Mouse (Mus musculus) left cerebral cortex, adult 9 months (tissue): ENCODE data around the gene Ppp6r2.

Experiments used
- DNase-seq, 2 experiments: peaks; one replicate each; pipeline ENCODE4 v3.0.0; 2022; ENCODE audit warnings: low spot score in 2 of 2

Gene Ppp6r2

DNA sequence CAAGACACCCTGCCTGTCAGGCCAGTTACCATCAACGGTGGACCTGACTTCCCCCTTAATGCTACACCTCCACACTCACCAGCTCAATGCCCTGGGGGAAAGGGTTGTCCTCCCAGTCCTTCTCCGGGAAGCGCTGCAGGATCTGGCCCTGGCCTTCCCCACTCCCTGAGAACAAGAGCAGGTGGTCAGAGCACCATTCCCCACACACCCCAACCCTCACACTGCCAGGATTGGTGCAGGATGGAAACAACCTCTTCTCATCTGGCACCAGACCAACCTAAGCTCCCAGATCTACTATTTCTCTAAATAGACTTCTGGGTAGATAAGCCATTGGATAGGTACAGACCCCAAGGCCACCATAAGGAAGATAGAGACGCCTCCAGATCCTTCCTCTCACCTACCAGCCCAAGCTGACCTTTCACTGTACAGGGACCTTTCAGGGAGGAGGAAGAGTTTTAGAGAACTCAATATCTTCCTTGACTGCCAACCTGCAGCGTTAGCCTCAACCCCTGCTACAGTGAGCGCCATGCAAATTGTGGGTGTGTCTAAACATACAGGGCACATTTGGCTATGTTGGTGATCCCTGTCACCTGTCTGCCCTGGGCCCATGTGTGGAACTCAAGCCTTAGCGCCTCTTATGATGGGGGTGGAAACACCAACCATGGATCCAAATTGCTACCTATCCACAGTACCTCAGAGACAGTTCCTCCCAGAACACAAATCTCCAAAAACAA is 97.2 kb downstream of the Ppp6r2 start:
- DNase-seq = no peak

DNA sequence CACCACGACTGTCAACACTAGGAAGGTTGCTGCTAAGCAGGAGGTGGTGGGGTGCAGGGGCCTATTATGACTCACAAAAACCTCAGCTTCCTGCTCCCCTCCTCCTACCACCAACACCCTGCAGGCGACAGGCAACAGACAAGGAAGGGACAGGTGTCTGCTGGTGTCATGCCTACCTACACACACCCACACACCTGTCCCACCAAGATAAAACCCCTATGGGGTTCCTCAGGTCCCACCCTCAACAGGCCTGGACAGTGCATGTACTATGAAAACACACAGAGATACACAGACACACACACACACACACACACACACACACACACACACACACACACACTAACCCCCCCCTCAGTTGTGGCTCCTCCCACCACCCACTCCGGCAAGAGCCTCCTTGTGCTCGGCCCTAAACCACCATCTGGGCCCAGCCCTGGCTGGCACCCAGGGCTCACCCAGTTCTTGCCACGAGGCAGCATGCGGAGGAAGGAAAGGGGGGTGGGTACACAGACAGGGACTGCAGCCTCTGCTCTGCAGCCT is 98.7 kb downstream of the Ppp6r2 start:
- DNase-seq = peak; percentile 52 to 76

DNA sequence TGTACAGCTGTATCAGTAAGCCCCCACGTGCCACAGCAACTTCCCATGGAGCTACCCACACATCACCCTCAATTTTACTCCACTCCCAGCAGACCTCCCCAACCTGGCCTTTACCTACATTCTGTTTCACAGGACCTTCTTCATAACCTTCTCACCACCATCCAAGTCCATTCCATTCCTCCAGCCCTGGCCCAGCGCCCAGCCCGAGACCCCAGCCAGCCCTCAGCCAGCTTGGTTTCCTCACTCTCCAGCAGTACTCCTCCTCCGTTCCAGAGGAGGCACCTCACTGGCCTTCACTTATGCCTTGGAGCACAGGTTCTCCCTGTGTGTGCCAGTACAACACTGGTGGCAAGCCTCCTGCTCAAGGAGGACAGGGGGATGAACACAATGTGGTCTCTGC is 102.0 kb downstream of the Ppp6r2 start:
- no peak for DNase-seq

DNA sequence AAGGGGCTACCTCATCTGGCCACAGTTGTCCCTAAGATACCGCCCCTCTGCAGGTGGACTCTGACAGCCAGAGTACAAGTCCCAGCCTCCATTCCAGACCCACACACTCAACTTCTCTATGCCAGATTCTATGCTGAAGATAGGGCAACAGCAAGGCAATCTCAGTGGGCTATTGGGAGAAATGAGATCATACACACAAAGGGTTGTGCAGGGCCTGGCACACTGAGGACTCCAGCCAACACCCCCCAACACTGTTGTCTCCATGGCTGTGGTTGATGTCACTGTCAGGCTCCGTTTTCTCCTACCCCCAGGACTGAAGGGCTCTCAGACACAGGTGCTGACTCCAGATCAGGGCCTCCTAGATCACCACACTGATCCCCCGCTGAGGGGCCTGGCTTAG is 102.8 kb downstream of the Ppp6r2 start:
- no peak for DNase-seq

DNA sequence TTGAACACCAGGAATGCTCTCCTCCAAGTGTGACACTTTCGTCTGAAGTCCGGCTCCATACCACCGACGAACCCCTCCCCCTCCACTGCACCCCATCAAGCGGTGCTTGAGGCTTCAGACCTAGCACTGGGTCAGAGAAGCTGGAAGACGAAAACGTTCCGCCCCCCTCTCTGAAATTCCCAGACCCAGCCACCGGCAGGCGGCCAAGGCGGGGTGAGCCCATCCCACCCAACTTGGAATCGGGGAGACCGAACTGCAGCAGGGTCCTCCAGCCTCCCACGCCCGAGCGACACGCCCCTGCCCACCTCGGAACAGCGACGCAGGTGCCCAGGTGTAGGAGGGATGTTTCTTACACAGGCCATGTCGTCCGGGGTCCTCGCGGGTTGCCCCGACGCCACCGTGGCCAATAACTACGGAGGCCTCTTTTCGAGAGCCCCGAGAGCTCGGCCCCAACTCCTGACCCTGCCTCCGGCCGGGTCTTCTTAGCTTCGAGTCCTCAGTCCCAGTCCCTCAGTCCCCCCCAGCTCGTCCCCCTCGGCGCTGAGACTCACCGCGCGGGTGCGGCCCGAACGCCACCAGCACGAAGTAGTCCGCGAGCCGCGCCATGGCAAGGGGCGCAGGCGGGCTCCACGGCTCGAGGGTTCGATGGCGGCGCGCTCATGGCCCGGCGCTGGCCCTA is 103.3 kb downstream of the Ppp6r2 start:
- no peak for DNase-seq

DNA sequence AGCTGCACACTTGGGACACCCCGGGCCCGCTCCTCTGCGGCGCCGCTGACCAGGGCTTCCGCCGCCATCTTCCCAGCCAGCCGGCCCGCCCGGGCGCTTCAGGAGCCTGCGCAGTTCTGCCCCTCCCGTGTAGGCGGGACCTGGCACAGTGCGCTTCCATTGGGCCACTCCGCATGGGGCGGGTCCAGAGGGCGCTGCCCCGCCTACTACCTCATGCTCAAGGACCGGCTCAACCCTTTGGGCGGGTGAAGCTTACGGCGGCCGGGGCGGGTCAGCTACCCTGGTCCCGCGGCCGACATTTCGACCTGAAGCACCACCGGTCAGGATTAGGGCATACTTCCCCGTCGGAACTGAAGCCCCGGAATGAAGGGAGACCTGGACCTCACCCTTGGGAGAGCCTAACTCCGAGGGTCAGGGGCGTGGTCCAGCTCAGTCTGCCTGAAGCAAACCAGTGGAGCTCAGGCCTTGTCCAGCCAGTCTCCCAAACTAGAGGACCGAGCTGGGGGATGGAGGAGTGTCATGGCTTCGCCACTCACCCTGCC is 103.9 kb downstream of the Ppp6r2 start, which contains the start of gene Sbf1:
TSS of gene Sbf1 (minus strand) at position 122 of the 542 bp plus-strand sequence.
- peak; percentile 92 to 97 for DNase-seq

DNA sequence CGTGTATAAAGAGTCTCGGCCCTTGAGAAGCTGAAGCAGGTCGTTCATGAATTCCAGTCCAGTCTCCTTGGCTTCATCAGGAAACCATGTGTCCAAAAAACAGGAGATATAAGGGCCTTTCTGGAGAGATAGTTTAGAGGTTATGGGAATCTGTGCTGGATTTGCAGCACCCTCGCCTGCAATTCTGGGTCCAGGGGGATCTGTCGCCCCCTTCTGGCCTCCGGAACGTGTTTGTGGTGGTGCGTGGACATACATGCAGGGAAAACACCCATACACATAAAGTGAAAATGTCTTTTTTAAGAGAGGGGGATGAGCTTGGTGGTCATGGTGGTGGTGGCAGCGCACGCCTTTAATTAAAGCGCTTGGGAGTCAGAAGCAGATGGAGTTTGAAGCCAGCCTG is 104.8 kb downstream of the Ppp6r2 start:
- DNase-seq = no peak

DNA sequence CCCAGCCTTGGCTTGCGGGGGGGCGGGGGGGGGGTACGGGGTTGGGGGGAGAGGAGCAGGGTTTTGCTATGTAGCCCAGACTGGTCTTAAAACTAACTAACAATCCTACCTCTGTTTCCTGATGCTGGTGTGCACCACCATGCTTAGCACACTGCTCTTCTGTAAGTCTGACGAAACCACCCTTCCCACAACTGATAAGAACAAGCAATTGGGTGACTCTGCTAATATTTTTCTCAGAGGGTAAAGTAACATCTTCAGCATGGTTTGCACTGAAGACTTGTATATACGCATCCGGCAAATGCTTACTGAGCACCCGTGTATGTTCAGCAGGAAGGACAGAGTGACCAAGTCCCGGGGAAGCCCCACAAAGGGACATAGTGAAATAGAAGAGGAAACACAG is 109.9 kb downstream of the Ppp6r2 start:
- no peak for DNase-seq

DNA sequence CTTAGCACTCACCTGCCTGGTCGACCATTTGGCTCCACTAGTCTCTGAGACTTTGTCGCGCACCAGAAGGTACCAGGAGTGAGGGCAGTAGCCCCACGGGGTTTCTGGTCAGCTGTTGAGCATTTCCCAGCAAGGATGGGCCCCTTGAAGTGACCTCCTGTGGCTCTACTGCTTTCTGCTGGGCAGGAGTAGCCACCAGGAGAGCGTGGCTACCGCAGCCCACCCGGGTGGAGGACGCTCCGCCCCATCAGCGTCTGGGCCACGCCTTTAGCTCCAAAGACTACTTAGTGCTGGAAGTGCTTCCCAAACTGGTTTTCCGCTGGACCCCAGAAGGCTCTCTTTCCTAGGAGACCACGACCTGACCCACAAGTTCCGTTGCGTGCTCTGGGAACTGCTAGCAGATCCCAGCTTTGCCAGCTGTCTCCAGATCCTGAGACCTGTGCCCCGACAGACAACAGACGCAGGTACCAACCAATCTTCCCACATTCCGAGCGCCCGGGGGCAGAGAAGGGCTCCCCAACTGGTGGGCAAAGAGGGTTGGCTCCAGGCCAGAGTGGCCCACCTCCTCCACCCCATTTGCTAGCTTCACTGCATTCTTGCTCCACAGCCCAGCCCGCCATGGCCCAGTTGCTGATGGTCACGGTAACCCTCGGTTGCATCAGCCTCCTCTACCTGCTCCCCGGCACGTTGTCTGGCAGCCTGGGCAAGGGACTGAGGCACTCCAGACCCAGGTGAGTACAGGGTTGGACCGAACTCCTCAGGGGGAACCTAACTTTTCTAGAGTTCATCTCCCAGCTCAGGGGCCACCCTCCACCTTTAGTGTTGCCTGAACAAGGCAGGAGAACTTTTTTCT is 111.5 kb downstream of the Ppp6r2 start, which contains the start of gene Adm2:
TSS of gene Adm2 (plus strand) at position 51 of the 853 bp plus-strand sequence.
- no peak for DNase-seq

DNA sequence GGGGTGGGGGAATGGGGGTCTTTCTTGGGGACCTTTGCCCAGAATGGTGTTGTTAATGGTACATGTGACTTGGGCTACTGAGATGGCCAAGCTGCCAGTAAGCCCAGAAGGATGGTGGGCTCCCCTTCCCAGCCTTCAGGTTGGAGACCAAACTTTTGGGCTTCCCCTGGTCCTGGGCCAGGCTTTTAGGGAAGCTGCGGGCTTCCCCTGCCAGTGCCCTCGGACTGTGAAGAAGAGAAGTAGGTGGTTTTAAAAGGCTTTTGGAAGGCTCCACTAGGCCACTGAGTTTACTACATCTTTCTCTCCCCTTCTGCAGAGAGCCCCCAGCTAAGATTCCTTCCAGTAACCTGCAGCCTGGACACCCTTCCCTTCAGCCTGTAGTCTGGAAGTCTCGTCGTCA is 112.3 kb downstream of the Ppp6r2 start:
- no peak for DNase-seq

DNA sequence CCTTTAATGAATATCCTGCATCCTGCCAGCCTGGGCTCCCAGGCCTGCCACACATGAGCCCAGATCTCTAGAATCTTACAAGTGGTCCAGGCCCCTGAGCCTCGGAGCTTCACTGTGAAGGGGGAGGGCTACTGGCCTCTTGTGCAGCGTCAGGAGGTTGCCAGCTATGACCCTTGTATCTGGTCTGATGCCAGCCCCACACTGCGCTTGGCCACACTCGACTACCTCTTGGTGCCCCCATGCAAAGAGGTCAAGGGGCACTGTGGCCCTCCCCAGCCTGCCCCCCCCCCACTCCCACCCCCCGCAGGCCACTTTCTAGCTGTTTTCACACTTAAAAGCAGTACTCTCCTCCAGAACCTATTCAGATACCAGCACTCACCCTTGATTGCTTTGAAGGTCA is 115.1 kb downstream of the Ppp6r2 start:
- DNase-seq = no peak

DNA sequence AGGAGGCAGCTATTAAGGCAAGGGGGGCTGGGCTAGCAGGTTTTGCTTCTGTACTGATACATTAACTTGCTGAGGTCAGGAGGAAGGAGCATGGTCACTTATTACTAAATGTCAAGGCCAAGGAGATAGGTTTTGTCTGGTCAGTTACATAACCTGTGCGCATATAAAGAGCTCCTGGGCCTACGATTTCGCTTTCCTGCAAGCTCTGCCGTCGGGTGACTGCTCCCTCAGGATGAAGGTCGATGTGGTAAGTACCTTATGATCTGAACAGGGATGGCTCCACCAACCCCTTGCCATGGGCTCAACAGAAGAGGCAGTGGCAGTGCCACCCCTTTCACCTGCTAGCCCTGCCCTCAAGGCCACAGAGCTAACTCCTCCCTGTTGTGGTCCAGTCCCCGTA is 122.9 kb downstream of the Ppp6r2 start, which contains the start of gene Miox:
TSS of gene Miox (plus strand) at position 128 of the 400 bp plus-strand sequence.
- no peak for DNase-seq

DNA sequence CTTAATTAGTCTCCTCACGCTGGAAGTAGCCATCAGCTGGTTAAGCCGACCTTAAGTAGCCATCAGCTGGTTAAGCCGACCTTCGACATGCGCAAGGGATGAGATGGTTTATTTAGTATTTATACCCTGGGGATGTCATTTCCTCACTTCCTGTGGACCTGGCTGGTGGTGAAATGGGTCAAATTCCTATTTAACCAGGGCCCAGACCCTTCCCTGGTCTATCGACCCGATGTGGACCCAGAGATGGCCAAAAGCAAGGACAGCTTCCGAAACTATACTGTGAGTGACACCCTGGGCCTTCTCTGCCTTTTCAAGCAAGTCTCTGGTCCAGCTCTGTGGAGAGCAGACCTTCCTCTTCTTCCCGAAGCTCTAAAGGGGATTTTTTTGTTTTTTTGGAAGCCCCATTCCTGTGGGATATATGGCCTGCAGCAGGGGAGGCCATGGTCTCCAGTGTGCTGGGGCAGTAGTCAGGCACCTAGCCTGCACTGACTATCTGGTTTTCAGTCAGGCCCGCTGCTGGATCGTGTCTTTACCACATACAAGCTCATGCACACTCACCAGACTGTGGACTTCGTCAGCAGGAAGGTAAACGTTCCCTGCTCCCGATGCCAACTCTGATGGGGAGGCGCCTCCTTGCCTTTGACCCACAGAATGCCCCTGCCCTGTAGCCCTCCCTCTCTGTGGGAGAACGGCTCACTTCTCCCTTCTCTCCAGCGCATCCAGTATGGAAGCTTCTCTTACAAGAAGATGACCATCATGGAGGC is 123.6 kb downstream of the Ppp6r2 start:
- DNase-seq = no peak

DNA sequence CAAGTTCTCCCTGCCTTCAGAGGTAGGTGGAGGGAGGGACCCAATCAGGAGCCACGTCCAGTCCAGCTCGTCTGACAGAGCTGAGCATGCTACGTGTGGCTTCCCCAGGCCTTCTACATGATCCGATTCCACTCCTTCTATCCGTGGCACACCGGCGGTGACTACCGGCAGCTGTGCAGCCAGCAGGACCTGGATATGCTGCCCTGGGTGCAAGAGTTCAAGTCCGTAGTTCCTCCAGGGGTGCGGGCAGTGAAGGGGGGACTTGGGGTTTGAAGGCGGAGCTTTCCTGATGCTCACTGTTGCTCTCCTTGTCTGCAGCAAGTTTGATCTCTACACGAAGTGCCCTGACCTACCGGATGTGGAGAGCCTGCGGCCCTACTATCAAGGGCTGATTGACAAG is 125.1 kb downstream of the Ppp6r2 start:
- no peak for DNase-seq
